Mouse (Mus musculus) E14TG2a.4 (cell line): Measurements from ENCODE around the gene Dnajb8.

Experiments
- H3K27me3 ChIP-seq: 2 replicates; pipeline ENCODE4 v1.6.1; 2014; ENCODE audit warnings: low read length, control low read depth; ENCODE audit not compliant: insufficient read depth
- H3K36me3 ChIP-seq: 2 replicates; pipeline ENCODE4 v1.6.1; 2014; ENCODE audit warnings: low read length, control low read depth; ENCODE audit not compliant: insufficient read depth
- H3K4me1 ChIP-seq: replicated peaks from 2 replicates; pipeline ENCODE4 v1.6.1; 2014; ENCODE audit warnings: low read depth, low read length, control low read depth
- H3K4me3 ChIP-seq: replicated peaks from 2 replicates; pipeline ENCODE4 v1.5.1; 2014; ENCODE audit warnings: mild to moderate bottlenecking, low read length
- H3K9me3 ChIP-seq: 2 replicates; pipeline ENCODE4 v1.6.1; 2014; ENCODE audit warnings: low read length, control low read depth
- CTCF ChIP-seq: conservative IDR thresholded peaks from 2 replicates; pipeline ENCODE4 v1.5.1; 2014; ENCODE audit warnings: low read length
- NANOG ChIP-seq: IDR thresholded peaks from 2 replicates; pipeline ENCODE4 v1.6.1; 2014; ENCODE audit warnings: borderline replicate concordance, low read length, mixed read lengths
- POU5F1 ChIP-seq: IDR thresholded peaks from 2 replicates; pipeline ENCODE4 v1.6.1; 2014; ENCODE audit warnings: low read length, borderline replicate concordance

Dnajb8 gene

DNA sequence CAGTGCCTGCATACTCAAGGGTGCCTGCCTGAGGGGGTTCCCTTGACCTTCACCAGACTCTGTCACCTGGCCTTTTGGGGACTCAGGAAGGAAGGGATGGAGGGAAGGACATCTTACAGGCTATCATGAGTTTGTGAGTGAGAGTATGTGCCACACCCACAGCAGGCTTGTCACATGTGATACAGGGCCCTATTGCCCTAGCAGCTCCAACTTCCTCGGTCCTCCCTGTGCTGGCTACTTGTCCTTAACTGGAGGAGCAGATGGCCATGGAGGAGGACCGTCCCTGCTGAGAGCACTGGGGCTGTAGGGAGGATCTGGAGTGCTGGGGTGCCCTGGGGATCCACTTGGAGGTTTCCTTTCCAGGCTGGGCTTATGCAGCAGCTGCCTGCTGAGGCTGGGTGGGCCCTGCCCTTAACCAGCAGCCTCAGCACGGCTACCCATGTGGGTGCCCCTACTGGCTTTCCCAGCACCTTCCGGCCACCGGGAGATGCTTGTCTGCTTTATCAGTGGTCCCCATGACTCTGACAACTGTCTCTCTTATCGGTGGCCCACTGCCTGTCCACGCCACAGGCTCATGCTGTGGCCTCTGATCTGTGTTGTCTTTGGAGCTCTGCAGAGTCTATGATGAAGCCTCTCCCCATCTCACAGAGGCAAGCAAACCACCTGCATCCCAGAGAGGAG lies 29.9 kb downstream of the Dnajb8 start:
- Histone ChIP-seq H3K9me3 (no peaks in the 10 kb centered on the region), H3K4me1 (no peaks in the 10 kb centered on the region), H3K4me3 (no peak overlapping the region), H3K27me3 (peaks cover 9% of the 10 kb centered on the region; the same call in 1 of the 2 replicates), H3K36me3 (peaks cover 17% of the 10 kb centered on the region)
- no peak for TF ChIP-seq NANOG
- no peak for TF ChIP-seq CTCF
- no peak for TF ChIP-seq POU5F1

DNA sequence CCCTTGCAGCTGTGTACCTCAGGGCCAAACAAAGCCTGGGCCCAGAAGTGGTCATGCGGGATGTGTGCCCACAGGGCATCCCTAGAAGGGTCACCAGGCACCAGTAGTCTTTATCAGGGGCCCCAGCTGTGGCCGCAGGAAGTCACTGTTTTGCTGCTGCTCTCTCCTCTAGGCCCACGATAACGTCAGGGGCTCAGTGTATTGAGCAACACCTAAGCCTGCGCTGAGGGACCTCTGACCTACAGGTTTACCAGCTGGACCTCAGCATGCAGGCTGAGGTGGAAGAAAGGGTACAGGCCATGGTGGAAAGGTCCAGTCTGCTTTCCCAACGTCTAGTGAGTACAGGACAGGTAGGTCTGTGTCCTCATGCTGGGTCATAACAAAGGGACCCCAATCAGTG lies 32.0 kb downstream of the Dnajb8 start:
- peaks cover 31% of the 10 kb centered on the region for H3K36me3 ChIP-seq
- peaks cover 3% of the 10 kb centered on the region; the same call in 1 of the 2 replicates for H3K27me3 ChIP-seq
- TF ChIP-seq CTCF, result no peak
- TF ChIP-seq NANOG, result no peak
- no peak for TF ChIP-seq POU5F1
- no peaks in the 10 kb centered on the region for H3K9me3 ChIP-seq
- no peak overlapping the region for H3K4me3 ChIP-seq
- H3K4me1 ChIP-seq, result no peaks in the 10 kb centered on the region

DNA sequence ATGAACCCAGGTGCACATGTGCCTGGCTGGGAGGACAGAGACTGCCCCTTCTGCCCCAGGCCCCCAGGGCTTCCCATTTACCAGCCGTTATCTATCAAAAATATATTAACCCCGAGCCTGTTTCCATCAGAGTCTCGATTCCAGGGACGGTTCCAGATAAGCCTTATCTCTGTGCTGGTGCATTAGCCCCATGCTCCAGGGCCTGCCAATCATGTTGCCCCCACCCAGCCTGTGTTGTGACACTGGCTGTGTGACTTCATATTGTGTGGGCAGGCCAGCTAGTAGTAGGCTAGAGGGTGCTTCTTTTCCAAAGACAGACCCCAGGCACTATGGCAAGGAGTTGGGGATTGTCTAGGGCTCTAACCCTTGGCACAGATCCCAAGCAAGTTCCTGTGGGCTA lies 33.4 kb downstream of the Dnajb8 start:
- H3K36me3 ChIP-seq, result peaks cover 38% of the 10 kb centered on the region
- TF ChIP-seq NANOG (no peak), CTCF (no peak), POU5F1 (no peak)
- no peaks in the 10 kb centered on the region for H3K9me3 ChIP-seq
- H3K4me3 ChIP-seq, result no peak overlapping the region
- H3K27me3 ChIP-seq, result no peaks in the 10 kb centered on the region; the same call in 1 of the 2 replicates
- no peaks in the 10 kb centered on the region for H3K4me1 ChIP-seq

DNA sequence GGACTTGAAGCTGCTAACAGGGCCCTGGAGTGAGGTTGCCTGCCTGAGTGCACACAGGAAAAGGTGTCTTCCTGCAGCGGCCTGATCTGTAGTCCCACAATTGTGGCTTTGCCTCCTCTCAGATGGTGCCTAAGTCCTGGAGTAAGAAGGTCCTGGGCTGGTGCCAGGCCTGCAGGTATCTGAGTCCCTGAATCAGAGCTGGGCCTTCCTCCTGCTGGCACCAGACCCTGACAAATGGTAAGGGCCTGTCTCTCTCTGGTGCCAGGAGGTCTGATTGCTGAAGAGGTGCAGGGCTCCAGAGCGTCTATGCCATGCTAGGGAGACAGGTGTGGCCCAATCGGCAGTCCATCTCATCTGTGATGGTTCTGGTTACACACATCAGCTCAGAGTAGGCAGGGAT lies 37.6 kb downstream of the Dnajb8 start:
- no peaks in the 10 kb centered on the region for H3K27me3 ChIP-seq
- H3K9me3 ChIP-seq, result no peaks in the 10 kb centered on the region
- peaks cover 51% of the 10 kb centered on the region for H3K36me3 ChIP-seq
- no peak overlapping the region for H3K4me3 ChIP-seq
- TF ChIP-seq CTCF, result no peak
- TF ChIP-seq POU5F1, result no peak
- no peak for TF ChIP-seq NANOG
- H3K4me1 ChIP-seq, result no peaks in the 10 kb centered on the region

DNA sequence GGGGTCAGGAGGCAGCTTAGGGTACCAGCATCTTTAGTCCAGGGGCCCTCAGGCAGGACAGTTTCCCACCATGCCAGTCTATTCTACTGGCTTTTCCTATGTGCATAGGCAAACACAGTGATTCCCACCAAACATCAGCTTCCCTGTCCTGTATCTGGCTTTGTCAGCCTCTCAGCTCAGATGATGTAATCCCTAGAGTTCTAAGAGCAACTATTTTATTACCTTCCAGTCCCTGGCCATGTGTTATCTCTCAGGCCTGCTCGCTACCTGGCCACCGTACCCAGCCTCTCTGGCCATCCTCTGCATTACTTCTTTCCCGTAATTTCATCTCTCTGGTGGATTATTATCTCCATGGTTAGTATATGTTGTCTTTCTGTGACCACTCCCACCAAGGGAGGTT lies 38.6 kb downstream of the Dnajb8 start:
- TF ChIP-seq CTCF, result no peak
- no peak for TF ChIP-seq NANOG
- no peak for TF ChIP-seq POU5F1
- H3K9me3 ChIP-seq, result no peaks in the 10 kb centered on the region
- H3K4me1 ChIP-seq, result no peaks in the 10 kb centered on the region
- no peaks in the 10 kb centered on the region for H3K27me3 ChIP-seq
- H3K4me3 ChIP-seq, result no peak overlapping the region
- H3K36me3 ChIP-seq, result peaks cover 53% of the 10 kb centered on the region

DNA sequence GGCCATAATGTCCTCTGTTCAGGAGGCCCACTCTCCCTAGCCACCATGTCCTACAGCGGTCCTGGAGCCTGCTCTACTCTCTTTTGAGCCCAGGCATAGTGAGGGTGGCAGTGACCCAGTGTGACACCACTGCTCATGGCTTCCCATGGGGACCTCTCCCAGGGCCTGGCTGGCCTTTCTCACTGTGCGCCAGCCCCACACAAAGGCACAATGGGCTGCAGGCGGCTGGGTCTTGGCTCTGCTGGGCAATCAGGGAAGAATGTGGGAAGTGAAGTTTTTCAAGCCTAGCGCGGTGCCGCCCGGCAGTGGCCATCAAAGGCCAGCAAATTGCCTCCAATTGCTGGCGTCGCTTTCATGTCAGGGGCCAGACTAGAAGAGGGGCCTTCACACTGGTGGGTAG lies 40.1 kb downstream of the Dnajb8 start:
- Histone ChIP-seq H3K36me3 (peaks cover 45% of the 10 kb centered on the region), H3K9me3 (no peaks in the 10 kb centered on the region), H3K27me3 (no peaks in the 10 kb centered on the region), H3K4me3 (no peak overlapping the region), H3K4me1 (no peaks in the 10 kb centered on the region)
- no peak for TF ChIP-seq NANOG
- no peak for TF ChIP-seq POU5F1
- no peak for TF ChIP-seq CTCF

DNA sequence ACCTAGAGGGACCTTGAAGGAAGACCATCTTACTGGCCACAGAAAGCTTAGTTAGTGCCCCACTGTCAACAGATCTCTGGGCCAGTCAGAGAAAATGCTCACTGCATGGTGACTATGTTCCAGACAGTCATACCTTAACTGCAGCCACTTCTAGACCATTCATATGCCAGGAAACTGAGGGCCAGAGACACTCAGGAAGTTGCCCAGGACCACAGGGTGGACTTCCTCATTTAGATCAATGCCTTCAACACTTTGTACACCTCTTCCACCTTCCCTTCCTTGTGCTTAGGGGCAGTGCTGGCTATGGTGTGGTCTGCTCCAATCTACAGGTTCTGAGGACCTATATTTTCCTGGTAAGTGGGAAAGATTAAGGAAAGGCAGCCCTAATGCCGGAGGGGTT lies 43.3 kb downstream of the Dnajb8 start:
- no peak for TF ChIP-seq CTCF
- TF ChIP-seq POU5F1, result no peak
- no peak for TF ChIP-seq NANOG
- H3K27me3 ChIP-seq, result no peaks in the 10 kb centered on the region
- no peak overlapping the region for H3K4me3 ChIP-seq
- no peaks in the 10 kb centered on the region for H3K4me1 ChIP-seq
- peaks cover 38% of the 10 kb centered on the region for H3K36me3 ChIP-seq
- H3K9me3 ChIP-seq, result no peaks in the 10 kb centered on the region

DNA sequence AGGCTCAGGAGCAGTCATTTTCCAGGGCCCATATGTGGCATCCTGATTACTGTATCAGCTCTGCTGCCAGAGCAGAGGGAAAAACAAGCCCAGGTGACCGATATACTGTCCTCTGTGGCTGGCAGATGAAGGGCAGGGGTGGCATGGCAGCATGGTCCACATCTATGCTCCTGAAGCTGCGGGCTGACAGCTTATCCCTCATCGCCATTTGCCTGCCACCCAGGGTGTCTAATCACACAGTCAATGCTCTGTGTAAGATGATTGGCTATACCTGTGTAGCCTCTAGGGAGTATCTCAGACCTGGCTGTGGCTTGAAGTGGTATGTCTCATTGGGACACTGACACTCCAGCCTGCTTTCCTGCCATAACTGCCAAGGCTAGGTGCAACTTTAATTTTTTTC lies 44.0 kb downstream of the Dnajb8 start:
- Histone ChIP-seq H3K27me3 (no peaks in the 10 kb centered on the region), H3K36me3 (peaks cover 43% of the 10 kb centered on the region), H3K9me3 (no peaks in the 10 kb centered on the region), H3K4me1 (no peaks in the 10 kb centered on the region), H3K4me3 (no peak overlapping the region)
- TF ChIP-seq NANOG (no peak), POU5F1 (no peak), CTCF (no peak)

DNA sequence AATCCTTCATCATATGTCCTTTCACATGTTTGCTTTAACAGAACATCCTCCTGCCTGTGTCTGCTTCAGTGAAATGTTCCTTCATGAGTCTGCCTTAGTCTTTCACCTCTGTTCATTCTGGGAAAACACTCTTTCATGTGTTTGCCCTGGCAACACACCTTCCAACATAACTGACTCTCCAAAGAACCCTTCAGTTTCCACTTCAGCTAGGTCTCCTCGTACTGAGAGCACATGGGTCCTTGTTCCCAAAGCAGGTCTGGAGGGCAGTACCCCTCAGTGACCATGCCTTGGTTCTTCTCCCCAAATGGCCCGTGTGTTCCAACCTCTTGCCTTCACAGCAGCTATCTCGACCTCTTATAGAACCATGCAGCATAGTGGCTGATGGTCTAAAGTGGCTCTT lies 45.0 kb downstream of the Dnajb8 start:
- Histone ChIP-seq H3K27me3 (no peaks in the 10 kb centered on the region), H3K36me3 (peaks cover 50% of the 10 kb centered on the region), H3K4me3 (no peak overlapping the region), H3K4me1 (no peaks in the 10 kb centered on the region), H3K9me3 (no peaks in the 10 kb centered on the region)
- TF ChIP-seq NANOG (no peak), POU5F1 (no peak), CTCF (no peak)
